Mouse (Mus musculus): ENCODE measurements around the gene Tfap2a. TPM values are rescaled to one million over a fixed set of nuclear protein-coding genes. Genes with fewer than 3 reads are reported as not detected.
A peak's percentile ranks its signal among the peaks of the same experiment; 100 is the strongest.

The Tfap2a gene
- polyA plus RNA-seq, 1 experiment from 2014 or later, result 1.2 TPM

DNA sequence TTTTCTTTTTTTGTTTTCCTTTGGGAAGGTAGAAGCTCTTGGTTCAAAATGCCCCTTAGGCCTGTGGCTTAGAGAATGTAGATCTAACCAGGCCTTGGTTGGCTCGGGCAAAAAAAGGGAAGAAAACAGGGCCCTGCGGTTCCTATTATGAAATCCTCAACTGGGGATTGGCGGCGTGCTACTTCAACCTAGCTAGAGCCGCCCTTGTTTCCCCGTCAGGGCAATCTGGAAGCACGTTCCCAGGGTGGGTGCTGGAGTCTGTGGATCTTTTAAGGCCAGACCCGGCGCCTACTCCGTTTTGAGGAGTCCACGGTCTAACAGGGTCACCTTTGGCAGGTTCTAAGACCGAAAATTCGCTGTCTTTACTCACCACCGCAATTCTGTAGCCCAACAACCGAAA lies 1.1 kb downstream of the Tfap2a start:
- no peak for ATAC-seq (ENCODE audit: insufficient number of reproducible peaks, insufficient read depth, low FRiP score, low read depth)
- Histone ChIP-seq H3K27ac (ENCODE audit: low read length) (no peak overlapping the region), H3K4me3 (ENCODE audit: low read depth, low read length) (no peak overlapping the region), H3K4me1 (ENCODE audit: control insufficient read depth, insufficient read depth, low read length) (0 out of 2 replicates have a peak, but pooled peaks cover 4% of the 10 kb centered on the region), H3K4me2 (replicated peaks; ENCODE audit: low read depth, low read length) (no peak overlapping the region), H3K9ac (replicated peaks; ENCODE audit: low read depth, low read length) (no peak overlapping the region), H3K27me3 (ENCODE audit: control insufficient read depth, insufficient read depth, low read length) (peaks cover 70% of the 10 kb centered on the region), H3K9me3 (ENCODE audit: control insufficient read depth, low read depth, low read length) (no peaks in the 10 kb centered on the region), H3K36me3 (ENCODE audit: control insufficient read depth, insufficient read depth, low read length) (no peaks in the 10 kb centered on the region)
- WGBS, result 10% methylated on average over 15 of the region's 15 CpGs

DNA sequence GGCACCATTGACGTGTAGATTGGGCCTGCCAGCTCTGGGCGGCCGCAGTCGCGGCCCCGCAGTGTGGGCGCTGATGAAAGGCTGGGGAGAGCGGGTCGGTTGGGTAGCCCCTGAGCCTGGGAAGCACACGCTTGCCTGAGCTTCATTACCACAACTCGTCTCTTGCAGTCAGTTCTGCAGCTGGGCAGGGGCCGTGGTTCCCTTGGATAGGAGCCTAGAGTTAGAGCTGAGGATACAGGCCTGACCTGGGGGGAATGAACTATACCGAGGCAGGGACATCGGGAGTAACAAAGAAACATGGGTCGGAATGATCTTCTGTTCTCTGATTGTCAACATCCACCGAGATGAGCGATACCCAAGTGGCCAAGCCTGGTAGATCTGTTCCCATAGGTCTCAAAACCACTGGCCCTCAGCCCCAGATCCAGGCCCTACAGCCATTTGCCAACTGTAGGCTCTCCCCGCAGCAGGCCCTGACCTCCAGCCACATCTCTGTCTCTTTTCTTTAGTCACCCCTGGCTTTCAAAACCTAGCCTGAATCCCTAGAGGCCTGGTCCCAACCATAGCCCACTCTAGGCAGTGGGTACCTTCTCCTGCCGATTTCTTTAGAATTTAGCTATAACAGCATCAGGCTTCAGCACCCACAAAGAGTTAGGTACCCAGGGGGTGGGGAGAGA lies 1.9 kb downstream of the Tfap2a start:
- H3K4me1 ChIP-seq (ENCODE audit: control insufficient read depth, insufficient read depth, low read length), result 0 out of 2 replicates have a peak, but pooled peaks cover 4% of the 10 kb centered on the region
- H3K27me3 ChIP-seq (ENCODE audit: control insufficient read depth, insufficient read depth, low read length), result peaks cover 62% of the 10 kb centered on the region
- H3K9me3 ChIP-seq (ENCODE audit: control insufficient read depth, low read depth, low read length), result no peaks in the 10 kb centered on the region
- no peak overlapping the region for H3K4me2 ChIP-seq (replicated peaks; ENCODE audit: low read depth, low read length)
- H3K4me3 ChIP-seq (ENCODE audit: low read depth, low read length), result peak overlapping the region; percentile 12; the same call in 1 of the 2 replicates
- no peak overlapping the region for H3K9ac ChIP-seq (replicated peaks; ENCODE audit: low read depth, low read length)
- WGBS, result 14% methylated on average over 19 of the region's 19 CpGs
- no peak overlapping the region for H3K27ac ChIP-seq (ENCODE audit: low read length)
- no peaks in the 10 kb centered on the region for H3K36me3 ChIP-seq (ENCODE audit: control insufficient read depth, insufficient read depth, low read length)
- no peak for ATAC-seq (ENCODE audit: insufficient number of reproducible peaks, insufficient read depth, low FRiP score, low read depth)

DNA sequence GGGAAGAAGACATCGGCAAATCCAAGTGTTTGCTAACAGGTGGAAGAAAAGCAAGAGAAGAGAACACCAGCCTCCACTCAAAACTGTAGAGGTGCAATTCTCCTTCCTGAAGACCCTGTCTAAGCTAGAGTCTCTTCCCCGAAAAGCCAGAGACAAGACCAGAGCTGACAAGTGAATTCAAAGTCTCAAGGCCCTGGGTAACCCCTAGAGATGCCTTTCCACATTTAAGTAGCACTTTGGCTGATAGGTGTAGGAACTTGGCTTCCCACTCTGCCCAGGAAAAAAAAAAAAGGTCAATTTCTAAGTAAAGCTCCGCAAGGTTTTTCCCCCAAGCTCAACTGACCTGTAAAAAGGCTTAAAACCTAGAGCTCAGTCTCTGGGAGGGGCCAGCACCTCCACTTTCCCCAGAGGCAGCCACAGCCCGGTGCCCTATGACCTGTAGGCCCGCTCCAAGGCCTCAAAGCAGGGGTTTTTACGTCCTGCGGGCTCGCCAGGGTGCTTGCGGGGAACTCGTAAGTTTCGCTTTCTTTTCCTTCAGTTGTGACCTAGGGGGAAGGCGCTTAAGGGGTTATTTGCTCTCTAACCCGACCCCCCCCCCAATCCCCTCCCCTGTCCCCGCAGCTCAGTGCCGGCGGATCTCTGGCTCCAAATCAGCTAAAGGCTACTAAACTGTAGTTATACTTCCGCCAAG lies 2.6 kb downstream of the Tfap2a start:
- H3K36me3 ChIP-seq (ENCODE audit: control insufficient read depth, insufficient read depth, low read length), result no peaks in the 10 kb centered on the region
- H3K27ac ChIP-seq (ENCODE audit: low read length), result no peak overlapping the region
- ATAC-seq (ENCODE audit: insufficient number of reproducible peaks, insufficient read depth, low FRiP score, low read depth), result no peak
- no peaks in the 10 kb centered on the region for H3K9me3 ChIP-seq (ENCODE audit: control insufficient read depth, low read depth, low read length)
- H3K4me3 ChIP-seq (ENCODE audit: low read depth, low read length), result peak overlapping the region; percentile 12; the same call in 1 of the 2 replicates
- H3K4me1 ChIP-seq (ENCODE audit: control insufficient read depth, insufficient read depth, low read length), result 0 out of 2 replicates have a peak, but pooled peaks cover 4% of the 10 kb centered on the region
- 7% methylated on average over 17 of the region's 17 CpGs for WGBS
- no peak overlapping the region for H3K4me2 ChIP-seq (replicated peaks; ENCODE audit: low read depth, low read length)
- H3K27me3 ChIP-seq (ENCODE audit: control insufficient read depth, insufficient read depth, low read length), result peaks cover 57% of the 10 kb centered on the region
- no peak overlapping the region for H3K9ac ChIP-seq (replicated peaks; ENCODE audit: low read depth, low read length)

DNA sequence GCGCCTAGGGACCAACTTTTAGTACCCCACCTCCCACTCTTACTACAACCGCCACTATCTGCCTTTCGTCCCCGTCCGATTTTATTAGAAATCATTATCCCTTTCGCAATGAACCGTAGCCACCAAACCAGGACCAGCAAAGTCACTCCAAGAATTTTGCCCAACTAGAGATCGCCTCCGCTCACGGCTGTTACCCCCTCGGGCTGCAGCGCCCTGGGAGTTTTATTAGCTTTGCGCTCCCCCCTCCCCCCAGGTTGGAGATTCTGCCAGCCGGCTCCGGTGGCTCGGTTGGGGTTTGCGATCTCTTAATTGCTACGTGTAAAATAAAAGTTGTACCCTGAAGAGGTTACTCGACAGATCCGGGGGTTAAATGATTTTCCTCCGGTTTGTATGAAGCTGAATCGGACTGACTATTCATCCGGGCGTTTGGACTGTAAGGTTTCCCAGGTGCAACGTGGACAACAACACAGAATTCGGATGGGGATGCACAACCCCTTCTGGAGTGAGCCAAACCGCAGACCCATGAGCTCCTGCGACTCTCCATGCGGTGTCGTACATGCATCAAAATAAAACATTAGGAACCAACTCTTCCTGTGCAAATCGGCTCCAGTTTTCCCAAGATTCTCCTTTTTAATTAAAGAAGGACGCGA lies 3.7 kb downstream of the Tfap2a start:
- Histone ChIP-seq H3K27me3 (ENCODE audit: control insufficient read depth, insufficient read depth, low read length) (peaks cover 60% of the 10 kb centered on the region), H3K9me3 (ENCODE audit: control insufficient read depth, low read depth, low read length) (no peaks in the 10 kb centered on the region), H3K4me2 (replicated peaks; ENCODE audit: low read depth, low read length) (peak overlapping the region; percentile 44; the same call in 1 of the 2 replicates), H3K9ac (replicated peaks; ENCODE audit: low read depth, low read length) (no peak overlapping the region), H3K36me3 (ENCODE audit: control insufficient read depth, insufficient read depth, low read length) (no peaks in the 10 kb centered on the region), H3K4me1 (ENCODE audit: control insufficient read depth, insufficient read depth, low read length) (0 out of 2 replicates have a peak, but pooled peaks cover 4% of the 10 kb centered on the region), H3K27ac (ENCODE audit: low read length) (no peak overlapping the region), H3K4me3 (ENCODE audit: low read depth, low read length) (peak overlapping the region; percentile 28; the same call in 1 of the 2 replicates)
- ATAC-seq (ENCODE audit: insufficient number of reproducible peaks, insufficient read depth, low FRiP score, low read depth), result no peak
- WGBS, result 2% methylated on average over 33 of the region's 33 CpGs

DNA sequence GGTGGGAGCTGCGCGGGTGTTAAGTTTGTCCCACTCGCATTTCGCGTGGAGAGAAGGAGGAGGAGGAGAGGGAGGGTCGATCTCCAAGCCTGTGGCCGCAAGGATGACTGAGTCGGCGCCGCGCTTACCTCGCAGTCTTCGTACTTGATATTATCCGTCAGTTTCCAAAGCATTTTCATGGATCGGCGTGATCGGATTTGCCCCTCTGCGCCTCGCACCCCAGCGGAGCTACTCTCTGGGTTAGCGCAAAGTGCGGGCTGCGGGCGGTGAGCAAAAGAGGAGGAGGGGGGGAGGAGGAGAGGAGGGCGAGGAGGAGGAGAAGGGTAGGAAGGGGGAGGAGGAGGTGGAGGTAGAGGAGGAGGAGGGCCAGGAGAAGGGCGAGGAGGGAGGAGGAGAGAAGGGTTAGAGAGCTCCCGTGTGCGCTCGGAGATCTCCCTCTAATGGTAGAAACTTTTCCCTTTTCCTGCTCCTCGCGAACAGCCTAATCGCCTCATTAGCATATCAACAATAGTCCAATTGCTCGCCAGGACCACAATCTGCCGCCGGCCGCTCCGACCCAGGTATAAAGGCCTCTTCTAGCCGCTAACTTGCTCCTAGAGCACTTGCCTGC lies 4.5 kb downstream of the Tfap2a start:
- WGBS, result under 1% methylated on average over 37 of the region's 38 CpGs
- Histone ChIP-seq H3K4me1 (ENCODE audit: control insufficient read depth, insufficient read depth, low read length) (0 out of 2 replicates have a peak, but pooled peaks cover 4% of the 10 kb centered on the region), H3K9me3 (ENCODE audit: control insufficient read depth, low read depth, low read length) (no peaks in the 10 kb centered on the region), H3K4me2 (replicated peaks; ENCODE audit: low read depth, low read length) (peak overlapping the region; percentile 44), H3K36me3 (ENCODE audit: control insufficient read depth, insufficient read depth, low read length) (no peaks in the 10 kb centered on the region), H3K4me3 (ENCODE audit: low read depth, low read length) (peak overlapping the region; percentile 28), H3K27me3 (ENCODE audit: control insufficient read depth, insufficient read depth, low read length) (peaks cover 53% of the 10 kb centered on the region), H3K27ac (ENCODE audit: low read length) (no peak overlapping the region), H3K9ac (replicated peaks; ENCODE audit: low read depth, low read length) (no peak overlapping the region)
- no peak for ATAC-seq (ENCODE audit: insufficient number of reproducible peaks, insufficient read depth, low FRiP score, low read depth)

DNA sequence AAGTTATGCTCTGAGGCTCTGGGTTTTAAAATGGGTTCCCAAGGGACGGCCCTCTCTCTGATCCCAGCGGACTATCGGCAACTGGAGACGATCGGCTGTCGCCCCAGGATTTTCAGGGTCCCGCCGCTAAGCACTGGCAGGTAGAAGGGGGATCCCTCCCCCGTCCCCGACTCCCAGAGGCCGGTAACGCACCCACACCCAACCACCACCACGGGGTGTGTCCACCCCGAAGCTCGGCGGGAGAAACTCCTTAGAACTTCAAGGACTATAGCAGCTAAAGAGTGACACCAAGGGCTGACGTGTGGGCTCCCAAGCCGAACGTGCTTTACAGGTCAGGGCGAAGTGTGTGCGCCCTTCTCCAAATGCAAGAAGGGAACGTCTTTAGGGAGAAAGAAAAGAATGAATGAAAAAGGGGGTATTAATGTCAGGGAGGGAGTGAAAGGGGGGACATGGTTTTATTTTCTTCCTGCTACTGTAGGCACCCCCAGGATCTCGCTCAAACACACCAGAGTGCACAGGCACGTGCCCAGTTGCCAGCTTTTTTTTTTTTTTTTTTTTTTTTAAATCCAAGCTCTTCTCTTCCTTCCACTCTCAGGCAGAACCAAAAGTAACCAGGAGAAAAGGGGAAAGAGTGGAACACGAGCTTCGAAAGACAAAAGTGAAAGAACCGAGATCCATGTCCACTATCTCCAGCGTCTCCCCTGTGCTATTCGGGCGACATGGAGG lies 5.2 kb downstream of the Tfap2a start:
- H3K36me3 ChIP-seq (ENCODE audit: control insufficient read depth, insufficient read depth, low read length), result no peaks in the 10 kb centered on the region
- H3K9ac ChIP-seq (replicated peaks; ENCODE audit: low read depth, low read length), result no peak overlapping the region
- H3K4me1 ChIP-seq (ENCODE audit: control insufficient read depth, insufficient read depth, low read length), result 0 out of 2 replicates have a peak, but pooled peaks cover 4% of the 10 kb centered on the region
- no peak for ATAC-seq (ENCODE audit: insufficient number of reproducible peaks, insufficient read depth, low FRiP score, low read depth)
- H3K27ac ChIP-seq (ENCODE audit: low read length), result no peak overlapping the region
- H3K4me2 ChIP-seq (replicated peaks; ENCODE audit: low read depth, low read length), result peak overlapping the region; percentile 44
- H3K4me3 ChIP-seq (ENCODE audit: low read depth, low read length), result peak overlapping the region; percentile 28
- peaks cover 47% of the 10 kb centered on the region for H3K27me3 ChIP-seq (ENCODE audit: control insufficient read depth, insufficient read depth, low read length)
- 1% methylated on average over 30 of the region's 30 CpGs for WGBS
- H3K9me3 ChIP-seq (ENCODE audit: control insufficient read depth, low read depth, low read length), result no peaks in the 10 kb centered on the region

DNA sequence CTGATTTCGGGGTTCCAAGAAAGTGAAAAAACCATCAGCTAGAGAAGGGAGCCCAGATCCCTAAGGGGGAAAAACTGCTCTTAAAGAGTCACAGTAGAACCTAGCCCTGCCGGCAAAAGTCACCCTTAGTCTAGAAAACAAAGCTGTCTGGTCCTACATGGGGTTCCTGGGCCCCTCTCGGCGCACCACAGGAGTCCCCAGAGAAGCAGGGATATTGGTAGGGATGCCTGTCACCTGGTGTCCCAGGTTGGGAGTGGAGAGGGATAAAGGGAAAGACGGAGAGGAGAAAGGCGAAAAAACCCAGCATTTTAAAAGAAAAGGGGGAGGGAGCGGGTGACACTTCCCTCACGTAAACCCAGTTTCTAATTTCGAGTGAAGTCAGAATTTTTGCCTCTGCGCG lies 6.1 kb downstream of the Tfap2a start:
- no peaks in the 10 kb centered on the region for H3K9me3 ChIP-seq (ENCODE audit: control insufficient read depth, low read depth, low read length)
- H3K27me3 ChIP-seq (ENCODE audit: control insufficient read depth, insufficient read depth, low read length), result peaks cover 44% of the 10 kb centered on the region
- H3K36me3 ChIP-seq (ENCODE audit: control insufficient read depth, insufficient read depth, low read length), result no peaks in the 10 kb centered on the region
- peak overlapping the region; percentile 38 for H3K4me3 ChIP-seq (ENCODE audit: low read depth, low read length)
- WGBS, result under 1% methylated on average over 11 of the region's 11 CpGs
- H3K27ac ChIP-seq (ENCODE audit: low read length), result no peak overlapping the region
- no peak overlapping the region for H3K9ac ChIP-seq (replicated peaks; ENCODE audit: low read depth, low read length)
- 0 out of 2 replicates have a peak, but pooled peaks cover 4% of the 10 kb centered on the region for H3K4me1 ChIP-seq (ENCODE audit: control insufficient read depth, insufficient read depth, low read length)
- H3K4me2 ChIP-seq (replicated peaks; ENCODE audit: low read depth, low read length), result 0 out of 2 replicates have a peak overlapping the region, but pooled peaks have one; percentile 62
- no peak for ATAC-seq (ENCODE audit: insufficient number of reproducible peaks, insufficient read depth, low FRiP score, low read depth)
